In genomic region chr3:94442951-94443596, GRCm38 (mm10) we compare ENCODE assay signal across 8 mouse cellular contexts. TPM values are rescaled to one million over a fixed set of nuclear protein-coding genes. Genes with fewer than 3 reads are reported as not detected.
DNase-seq lines count a peak whose midpoint lies in the region; ATAC-seq lines count a peak whose summit lies in the region.

Gene Mrpl9, plus strand, starts transcription at chr3:94443318.

- peaks cover 21% of the 10 kb centered on the region for H3K36me3 ChIP-seq in hindbrain, embryonic 16.5 days (ENCODE audit: control insufficient read depth, insufficient read depth, low read length)
- H3K36me3 ChIP-seq in macrophage (ENCODE audit: inconsistent target), result peaks cover 30% of the 10 kb centered on the region

- peak within 1 kb of the TSS; percentile 90 for H3K9ac ChIP-seq in hindbrain, embryonic 16.5 days (ENCODE audit: low read depth, low read length)

- peak within 1 kb of the TSS; percentile 58 for H3K4me2 ChIP-seq in hindbrain, embryonic 16.5 days (ENCODE audit: low read length)

- H3K4me3 ChIP-seq in hindbrain, embryonic 16.5 days (ENCODE audit: low read length), result peak within 1 kb of the TSS; percentile 83
- H3K4me3 ChIP-seq in macrophage (ENCODE audit: inconsistent target), result peak within 1 kb of the TSS; percentile 79

- WGBS in hindbrain, embryonic 16.5 days, result 1% methylated on average over 39 of the region's 39 CpGs
- under 1% methylated on average over 38 of the region's 39 CpGs for WGBS in macrophage (ENCODE audit: missing documents)

- H3K79me2 ChIP-seq in macrophage (ENCODE audit: inconsistent target), result peaks cover 16% of the 10 kb centered on the region

- DNase-seq in T-cell, adult 2 months (ENCODE audit: low spot score), result peak; percentile 95
- DNase-seq in cerebellum, postnatal 36 days, result peak; percentile 96 to 97
- DNase-seq in gastrocnemius, adult 18-20 months (ENCODE audit: low spot score), result peak; percentile 93
- peak; percentile 94 to 95 for DNase-seq in left cerebral cortex, adult 18-20 months (ENCODE audit: low spot score in 2 of 2)
- peak; percentile 95 for DNase-seq in right cerebral cortex, adult 18-20 months
- peak; percentile 80 for DNase-seq in urinary bladder, postnatal 10 days (ENCODE audit: low spot score)

- no peaks in the 10 kb centered on the region for H3K9me3 ChIP-seq in hindbrain, embryonic 16.5 days (ENCODE audit: control insufficient read depth, low read length)

- ATAC-seq in hindbrain, embryonic 16.5 days, result peak; percentile 99

- H3K27ac ChIP-seq in hindbrain, embryonic 16.5 days (ENCODE audit: low read depth, low read length), result peak within 1 kb of the TSS; percentile 73
- H3K27ac ChIP-seq in macrophage, result peak within 1 kb of the TSS; percentile 52

- H3K4me1 ChIP-seq in hindbrain, embryonic 16.5 days (ENCODE audit: control insufficient read depth, insufficient read depth, low read depth, low read length), result peaks cover 6% of the 10 kb centered on the region

- no peaks in the 10 kb centered on the region for H3K27me3 ChIP-seq in hindbrain, embryonic 16.5 days (replicated peaks; ENCODE audit: control insufficient read depth, insufficient read depth, low read length)

RNA-seq across cellular contexts. Expression of gene Mrpl9, which starts in this region (rescaled TPM):
- total RNA-seq in gastrocnemius, adult 18-20 months (2021), result 10 to 100 TPM; 30.0 to 33.8 TPM
- 63.7 and 64.5 TPM in 2 replicates for polyA plus RNA-seq in hindbrain, embryonic 16.5 days (2015; fragmentation: Nextera tagmentation; extraction: Ambion mirVana)
- total RNA-seq in left cerebral cortex, adult 18-20 months (2021), result 10 to 100 TPM; 36.9 to 37.1 TPM
- total RNA-seq in macrophage (2018; cell fraction: chromatin; rRNA removed), result 10 to 100 TPM in 20 of 26 experiments, 1 to 10 TPM in 6; 4.5 to 23.0 (median 14.7) TPM
- total RNA-seq in macrophage (2018; cell fraction: cytosol; rRNA removed), result 10 to 100 TPM; 23.2 to 46.7 (median 37.1) TPM
- total RNA-seq in macrophage (2018; cell fraction: nucleus; rRNA removed), result 10 to 100 TPM in 24 of 26 experiments, 1 to 10 TPM in 2; 7.8 to 31.3 (median 18.0) TPM
- polyA plus RNA-seq in macrophage (2018), result 32.0 to 39.7 TPM (median 33.5 TPM) in 3 replicates

Comparison
In these comparisons a context has a peak if more than half of its experiments do, and no peak if none do; other contexts are left out.
1. Peak in every context shown above with its lines: DNase-seq, ATAC-seq, H3K4me3 ChIP-seq and H3K27ac ChIP-seq.